Mouse (Mus musculus) limb, embryonic 14.5 days (tissue): ENCODE measurements around the gene B4galt3. TPM values are rescaled to one million over a fixed set of nuclear protein-coding genes. Genes with fewer than 3 reads are reported as not detected.
A peak's percentile ranks its signal among the peaks of the same experiment; 100 is the strongest.
"Not testable (repeated sequence)": the region's sequence is repeated elsewhere in the genome, so short reads cannot be mapped to it uniquely, and the experiment has no call there.

ENCODE experiments used
- ATAC-seq: fragments of 200-750 bp; cut with Nextera tagmentation; 2 replicates; pipeline ENCODE4 v1.8.0; 2017; ENCODE audit warnings: low read depth, moderate number of reproducible peaks, moderate TSS enrichment; ENCODE audit not compliant: low FRiP score
- DNase-seq: peaks from one replicate; pipeline ENCODE4 v3.0.0-alpha.2; 2015; ENCODE audit warnings: low spot score
- H3K27ac ChIP-seq: fragments of 300-500 bp; sonication (generic); replicated peaks from 2 replicates; pipeline ENCODE4 v1.5.1; 2014; ENCODE audit warnings: low read depth, mild to moderate bottlenecking, low read length, moderate library complexity, mixed read lengths
- H3K27me3 ChIP-seq: fragments of 300-500 bp; sonication (generic); 2 replicates; pipeline ENCODE4 v1.6.1; 2014; ENCODE audit warnings: low read length, mixed read lengths; ENCODE audit not compliant: control insufficient read depth, insufficient read depth
- H3K36me3 ChIP-seq: fragments of 300-500 bp; sonication (generic); 2 replicates; pipeline ENCODE4 v1.6.1; 2014; ENCODE audit warnings: mild to moderate bottlenecking, low read length, moderate library complexity, mixed read lengths; ENCODE audit not compliant: control insufficient read depth, insufficient read depth
- H3K4me1 ChIP-seq: fragments of 300-500 bp; sonication (generic); 2 replicates; pipeline ENCODE4 v1.6.1; 2014; ENCODE audit warnings: antibody characterized with exemption, low read length, mixed read lengths; ENCODE audit not compliant: control insufficient read depth, insufficient read depth
- H3K4me2 ChIP-seq: fragments of 300-500 bp; sonication (generic); replicated peaks from 2 replicates; pipeline ENCODE4 v1.6.1; 2014; ENCODE audit warnings: low read depth, mild to moderate bottlenecking, low read length, moderate library complexity; ENCODE audit not compliant: severe bottlenecking
- H3K4me3 ChIP-seq: fragments of 300-500 bp; sonication (generic); replicated peaks from 2 replicates; pipeline ENCODE4 v1.5.1; 2014; ENCODE audit warnings: low read length
- H3K9ac ChIP-seq: fragments of 300-500 bp; sonication (generic); 2 replicates; pipeline ENCODE4 v1.6.1; 2014; ENCODE audit warnings: mild to moderate bottlenecking, low read depth, low read length, moderate library complexity; ENCODE audit not compliant: severe bottlenecking
- H3K9me3 ChIP-seq: fragments of 300-500 bp; sonication (generic); 2 replicates; pipeline ENCODE4 v1.6.1; 2016; ENCODE audit warnings: low read length; ENCODE audit not compliant: control insufficient read depth
- POLR2A ChIP-seq: fragments of 200-500 bp; IDR thresholded peaks from 2 replicates; pipeline ENCODE4 v1.8.0; 2012; ENCODE audit warnings: inconsistent platforms, mild to moderate bottlenecking, moderate library complexity, borderline replicate concordance; ENCODE audit not compliant: insufficient read depth, insufficient read length; ENCODE audit errors: extremely low read depth
- WGBS: fragments of 180-500 bp; shearing (Covaris S2); extraction: QIAGEN DNeasy Blood & Tissue Kit; methylation state at CpG from one replicate; pipeline ENCODE4 v1.1.7; 2014; 5-methylcytosine and 5-hydroxymethylcytosine counted together
- polyA plus RNA-seq, 2 experiments: library from polyadenylated mRNA; depleted of rRNA in 1 of 2; stranded (reverse) in 1 of 2; unstranded in 1 of 2; fragments of >200 nt; fragmentation: Nextera tagmentation in 1 of 2; extraction: Ambion mirVana in 1 of 2; gene quantifications; 2 replicates each; pipeline versions ENCODE4 v1.2.1 to v1.2.3; 2012 to 2014

The B4galt3 gene
- polyA plus RNA-seq, 2 experiments, result 68.7 to 87.2 TPM

DNA sequence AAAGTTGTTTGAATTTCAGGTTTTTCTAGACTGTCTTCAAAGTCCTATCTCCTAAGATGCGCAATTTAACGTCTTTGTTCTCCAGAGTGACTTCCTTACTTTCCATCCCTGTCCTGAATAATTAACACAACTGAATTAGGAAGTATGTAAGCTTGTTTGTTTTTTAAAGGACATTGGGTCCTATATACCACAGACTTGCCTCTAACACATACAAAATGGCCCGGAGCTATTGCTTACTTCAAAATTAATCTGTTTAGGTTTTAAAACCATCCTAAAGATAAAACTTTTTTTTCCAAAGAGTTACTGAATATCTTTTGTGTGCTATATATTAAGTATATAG, 24.9 kb downstream of the B4galt3 start:
- Histone ChIP-seq H3K9ac (peak overlapping the region; percentile 89), H3K4me2 (peak overlapping the region; percentile 53), H3K4me3 (peak overlapping the region; percentile 66), H3K4me1 (peaks cover 9% of the 10 kb centered on the region), H3K36me3 (peaks cover 1% of the 10 kb centered on the region; the same call in 1 of the 2 replicates), H3K9me3 (no peaks in the 10 kb centered on the region), H3K27me3 (no peaks in the 10 kb centered on the region), H3K27ac (peak overlapping the region; percentile 96)
- 19% methylated on average over 3 of the region's 3 CpGs for WGBS
- ATAC-seq (no peak), DNase-seq (no peak)
- no peak for TF ChIP-seq POLR2A

DNA sequence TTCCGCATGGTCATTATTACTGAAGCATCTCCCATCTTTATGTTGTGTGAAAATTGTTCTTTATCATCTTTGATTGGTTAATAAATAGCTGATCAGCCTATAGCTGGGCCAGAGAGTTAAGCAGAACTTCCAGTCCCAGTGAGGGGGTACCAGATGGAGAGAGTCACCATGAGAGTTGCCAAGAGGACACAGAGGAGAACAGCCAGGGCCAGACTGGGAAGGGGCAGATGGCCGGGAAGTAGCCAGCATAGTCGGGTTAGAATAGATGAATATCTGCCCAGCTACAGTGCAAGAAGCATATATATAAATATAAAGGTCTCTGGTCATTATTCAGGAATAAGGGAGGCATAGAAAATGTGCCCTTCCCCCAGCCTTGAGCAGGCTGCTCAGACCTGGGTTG, 28.1 kb downstream of the B4galt3 start:
- no peaks in the 10 kb centered on the region for H3K27me3 ChIP-seq
- no peak for DNase-seq
- H3K27ac ChIP-seq, result no peak overlapping the region
- no peak for ATAC-seq
- no peak for TF ChIP-seq POLR2A
- no peak overlapping the region for H3K9ac ChIP-seq
- H3K4me3 ChIP-seq, result no peak overlapping the region
- H3K4me1 ChIP-seq, result peaks cover 6% of the 10 kb centered on the region
- no peaks in the 10 kb centered on the region for H3K36me3 ChIP-seq
- WGBS, result 63% methylated on average over 3 of the region's 3 CpGs
- H3K4me2 ChIP-seq, result no peak overlapping the region
- no peaks in the 10 kb centered on the region for H3K9me3 ChIP-seq

DNA sequence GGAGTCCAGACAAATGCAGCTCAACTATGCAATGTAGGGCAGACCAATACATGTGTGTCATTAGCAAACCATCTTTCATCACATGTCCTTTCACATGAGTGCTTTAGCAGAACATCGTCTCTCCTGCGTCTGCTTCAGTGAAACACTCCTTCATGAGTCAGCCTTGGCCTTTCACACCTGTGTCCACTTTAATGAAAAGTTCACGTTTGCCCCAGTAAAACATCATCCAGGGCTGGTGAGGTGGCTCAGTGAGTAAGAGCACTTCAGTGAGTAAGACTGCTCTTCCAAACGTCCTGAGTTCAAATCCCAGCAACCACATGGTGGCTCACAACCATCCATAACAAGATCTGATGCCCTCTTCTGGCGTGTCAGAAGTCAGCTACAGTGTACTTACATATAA, 36.0 kb downstream of the B4galt3 start:
- H3K36me3 ChIP-seq, H3K27me3 ChIP-seq, H3K4me1 ChIP-seq, DNase-seq, H3K9me3 ChIP-seq, ATAC-seq, H3K4me2 ChIP-seq, H3K27ac ChIP-seq, H3K9ac ChIP-seq, H3K4me3 ChIP-seq: not testable (repeated sequence)
- WGBS, result 63% methylated on average over 5 of the region's 5 CpGs

DNA sequence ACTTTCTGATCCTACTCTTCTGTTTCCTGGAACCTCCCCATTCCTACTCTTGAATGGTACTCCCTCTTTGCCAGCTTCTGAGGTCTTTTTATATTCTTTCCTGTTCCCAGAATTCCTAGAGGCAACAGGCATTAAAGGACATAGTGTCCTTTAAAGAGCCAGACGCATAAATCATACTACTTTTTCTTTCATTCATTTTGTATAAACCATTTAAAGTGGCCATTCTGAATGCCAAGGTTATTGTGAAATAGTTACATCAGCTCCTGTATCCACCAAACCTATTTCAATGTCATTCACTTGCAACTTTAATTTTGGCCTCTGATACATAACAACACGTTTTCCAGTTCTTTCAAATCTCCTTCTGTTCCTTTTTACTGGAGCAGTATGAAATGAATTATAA, 39.2 kb downstream of the B4galt3 start:
- Histone ChIP-seq H3K4me2 (no peak overlapping the region), H3K27me3 (no peaks in the 10 kb centered on the region), H3K27ac (no peak overlapping the region), H3K36me3 (no peaks in the 10 kb centered on the region), H3K4me1 (no peaks in the 10 kb centered on the region), H3K4me3 (no peak overlapping the region), H3K9ac (no peak overlapping the region), H3K9me3 (no peaks in the 10 kb centered on the region)
- DNase-seq, result no peak
- no peak for ATAC-seq
- TF ChIP-seq POLR2A, result no peak
- 68% methylated on average over 2 of the region's 2 CpGs for WGBS

DNA sequence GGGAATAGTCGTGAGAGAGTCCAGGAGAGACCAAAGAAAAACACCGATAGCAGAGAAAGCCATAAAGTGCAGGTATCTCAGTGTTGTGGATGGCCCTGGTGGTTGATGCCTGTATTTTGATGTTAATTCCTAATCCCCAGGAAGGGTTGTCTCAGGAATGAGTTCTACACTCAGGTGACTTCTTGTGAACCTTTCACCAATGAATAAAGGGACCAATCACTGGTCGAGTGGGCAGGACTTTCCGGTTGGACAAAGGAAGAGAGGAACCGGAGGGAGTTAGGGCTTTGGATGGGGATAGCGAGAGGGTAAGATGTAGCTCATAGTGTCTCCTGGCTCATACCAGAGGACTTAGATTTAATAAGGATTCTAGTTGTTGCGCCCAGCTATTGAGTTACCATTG, 49.6 kb downstream of the B4galt3 start:
- WGBS, result 11% methylated on average over 7 of the region's 7 CpGs
- TF ChIP-seq POLR2A, result no peak
- H3K9ac ChIP-seq, result no peak overlapping the region

DNA sequence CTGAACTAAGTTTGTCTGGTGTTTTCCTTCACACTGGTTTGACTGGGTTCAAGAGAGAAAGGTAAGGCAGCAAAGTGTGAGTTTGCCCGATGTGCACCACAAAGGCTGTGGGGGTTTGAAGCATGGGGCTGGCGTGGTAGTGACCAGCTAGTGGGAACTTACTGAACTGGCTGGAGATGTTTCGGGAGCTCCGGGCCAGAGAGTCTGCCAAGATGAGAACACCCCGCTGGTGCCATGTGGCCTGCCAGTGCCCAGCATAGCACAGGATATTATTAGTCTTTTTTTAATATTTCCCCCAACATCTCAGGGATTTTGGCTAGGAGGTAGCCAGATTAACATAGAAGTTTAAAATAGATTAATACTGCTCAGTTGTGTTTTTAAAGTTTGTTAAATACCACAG, 50.0 kb downstream of the B4galt3 start:
- 22% methylated on average over 5 of the region's 5 CpGs for WGBS
- no peak overlapping the region for H3K9ac ChIP-seq
- no peak overlapping the region; the same call in 1 of the 2 replicates for H3K4me3 ChIP-seq
- no peaks in the 10 kb centered on the region for H3K27me3 ChIP-seq
- H3K9me3 ChIP-seq, result no peaks in the 10 kb centered on the region
- no peak overlapping the region for H3K27ac ChIP-seq
- no peaks in the 10 kb centered on the region for H3K36me3 ChIP-seq
- H3K4me2 ChIP-seq, result no peak overlapping the region
- DNase-seq (no peak), ATAC-seq (no peak)
- H3K4me1 ChIP-seq, result no peaks in the 10 kb centered on the region
- no peak for TF ChIP-seq POLR2A

More for the DNA sequence above, 49.6 kb downstream of the B4galt3 start:
- no peaks in the 10 kb centered on the region for H3K36me3 ChIP-seq
- DNase-seq (no peak), ATAC-seq (no peak)
- H3K4me1 ChIP-seq, result no peaks in the 10 kb centered on the region
- H3K4me3 ChIP-seq, result no peak overlapping the region; the same call in 1 of the 2 replicates
- H3K4me2 ChIP-seq, result no peak overlapping the region
- no peak overlapping the region for H3K27ac ChIP-seq
- no peaks in the 10 kb centered on the region for H3K27me3 ChIP-seq
- H3K9me3 ChIP-seq, result no peaks in the 10 kb centered on the region
